Mouse (Mus musculus) urinary bladder, adult 2 months (tissue): ENCODE data around the gene Lekr1. TPM values are rescaled to one million over a fixed set of nuclear protein-coding genes. Genes with fewer than 3 reads are reported as not detected.
A peak's percentile ranks its signal among the peaks of the same experiment; 100 is the strongest.

Source experiments
- DNase-seq: peaks from one replicate; pipeline ENCODE4 v3.0.0; 2022; ENCODE audit warnings: low spot score
- polyA plus RNA-seq: library from polyadenylated mRNA; depleted of rRNA; stranded (reverse); fragments of >200 nt; gene quantifications from 2 replicates; pipeline ENCODE4 v1.2.3, GENCODE M21; 2012

Gene Lekr1
- polyA plus RNA-seq, 1 experiment: 5.7 TPM

- DNase-seq: no peak
These were observed 166.4 kb downstream of the Lekr1 start for GRCm38 (mm10) chr3:65832398-65832797.

- DNase-seq: no peak
These were observed 170.4 kb downstream of the Lekr1 start for GRCm38 (mm10) chr3:65836435-65836834.

- DNase-seq: no peak
These were observed 173.6 kb downstream of the Lekr1 start for GRCm38 (mm10) chr3:65839664-65840063.

DNA sequence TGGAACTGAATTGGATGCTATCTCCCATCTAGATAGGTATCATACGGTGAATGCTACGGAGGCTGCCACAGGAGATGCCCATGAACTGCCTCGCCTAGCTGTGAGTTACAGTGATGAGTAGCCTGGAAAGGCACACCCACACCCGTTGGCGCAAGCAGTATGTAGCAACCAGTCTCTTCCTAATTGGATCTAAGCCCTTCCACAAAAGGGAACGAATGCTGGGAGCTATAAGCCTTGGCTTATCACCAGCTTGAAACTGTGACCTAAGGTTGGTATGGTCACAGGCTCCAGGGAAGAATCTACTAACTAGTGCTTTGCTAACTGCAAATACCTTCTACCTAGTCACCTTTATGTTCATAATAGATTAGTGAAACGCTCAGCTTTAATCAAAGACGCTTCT, 175.1 kb downstream of the Lekr1 start:
- DNase-seq: no peak

DNA sequence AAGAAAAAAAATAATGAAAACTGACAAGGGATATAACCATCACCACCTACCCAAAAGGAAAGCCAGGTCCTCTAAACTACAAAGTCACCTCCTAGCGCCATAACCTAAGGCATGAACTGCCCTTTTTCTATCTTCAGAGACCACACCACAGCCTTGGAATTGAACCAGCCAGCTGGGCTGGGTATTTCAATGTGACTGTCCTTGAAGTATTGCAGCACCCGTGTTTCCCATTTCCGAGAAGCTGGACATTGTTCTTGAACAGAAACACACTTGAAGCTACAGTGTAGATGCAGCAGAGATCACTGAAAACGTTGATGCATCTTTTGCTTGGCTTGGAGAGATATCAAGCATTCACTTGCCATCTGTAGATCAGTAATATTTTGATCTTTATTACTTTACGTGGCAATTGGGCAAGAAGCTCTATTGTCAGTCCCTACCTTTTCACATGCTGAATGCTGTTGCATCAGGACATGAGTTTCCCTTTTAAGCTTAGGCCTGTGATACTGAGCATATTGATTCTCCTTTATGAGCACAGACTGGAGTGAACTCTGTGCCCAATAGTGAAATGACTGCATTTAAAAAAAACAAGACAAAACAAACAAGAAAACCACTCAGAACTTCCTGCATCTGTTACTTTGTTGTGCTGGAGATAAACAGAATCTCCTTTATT, 176.6 kb downstream of the Lekr1 start:
- no peak for DNase-seq

GRCm38 (mm10) chr3:65843185-65843552, 177.1 kb downstream of the Lekr1 start:
- DNase-seq: no peak

DNA sequence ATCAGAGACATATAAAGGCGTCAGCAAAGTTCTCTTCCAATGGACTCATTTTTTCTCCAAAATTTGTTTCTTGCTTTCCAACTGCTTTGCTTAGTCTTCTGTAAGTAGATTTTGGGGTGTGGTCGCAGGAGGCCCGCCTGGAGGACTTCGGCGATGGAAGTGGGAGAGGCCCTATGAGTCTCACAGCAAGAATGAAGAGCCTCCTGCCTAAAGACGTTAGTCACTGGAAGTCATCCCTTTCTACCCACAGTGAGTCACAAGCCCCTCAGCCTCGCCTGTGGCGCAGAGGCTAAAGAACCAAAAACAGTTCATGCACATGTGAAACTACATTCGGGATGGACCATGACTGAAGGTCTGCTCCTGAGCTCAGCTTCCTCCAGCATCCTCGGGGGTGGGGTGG, 178.3 kb downstream of the Lekr1 start:
- DNase-seq: no peak

- DNase-seq: no peak
These were observed 179.0 kb downstream of the Lekr1 start for GRCm38 (mm10) chr3:65844851-65845552.

GRCm38 (mm10) chr3:65847158-65847787, 181.2 kb downstream of the Lekr1 start:
- no peak for DNase-seq

DNA sequence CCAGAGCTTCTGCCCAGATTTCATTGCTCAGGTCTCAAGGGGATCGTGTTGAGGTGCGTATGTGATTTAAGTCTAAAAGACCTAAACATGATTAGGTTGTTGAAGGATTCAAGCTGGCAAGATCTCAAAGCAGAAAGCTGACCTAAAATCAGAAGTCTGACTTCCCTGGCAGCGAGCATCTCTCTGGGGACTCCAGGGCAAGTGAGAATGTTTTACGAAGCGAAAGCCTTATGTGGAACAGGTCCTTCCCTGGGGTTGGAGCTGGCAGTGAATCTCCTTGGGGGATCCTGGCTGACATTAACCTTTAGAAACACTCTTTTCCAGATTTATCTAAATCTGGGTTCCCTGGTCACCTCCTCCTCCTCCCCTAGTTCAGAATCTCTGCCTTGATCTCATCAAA, 187.7 kb downstream of the Lekr1 start:
- no peak for DNase-seq

DNA sequence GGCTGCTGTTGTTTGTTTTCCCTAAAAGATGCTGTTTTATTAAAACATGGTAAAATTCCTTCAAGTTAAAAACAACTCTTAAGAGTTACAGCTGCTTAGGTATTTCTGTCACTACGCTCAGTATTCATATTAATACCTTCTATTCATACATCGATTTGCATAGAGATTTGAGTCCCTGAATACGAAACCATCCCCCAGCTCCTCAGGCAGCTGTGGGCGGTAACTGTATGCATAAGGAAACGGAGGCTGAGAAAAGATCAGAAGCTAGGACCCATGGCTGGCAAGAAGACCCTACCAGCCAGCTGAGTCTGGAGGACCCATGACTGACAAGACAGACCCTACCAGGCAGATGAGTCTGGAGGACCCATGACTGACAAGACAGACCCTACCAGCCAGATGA, 189.5 kb downstream of the Lekr1 start:
- no peak for DNase-seq

DNA sequence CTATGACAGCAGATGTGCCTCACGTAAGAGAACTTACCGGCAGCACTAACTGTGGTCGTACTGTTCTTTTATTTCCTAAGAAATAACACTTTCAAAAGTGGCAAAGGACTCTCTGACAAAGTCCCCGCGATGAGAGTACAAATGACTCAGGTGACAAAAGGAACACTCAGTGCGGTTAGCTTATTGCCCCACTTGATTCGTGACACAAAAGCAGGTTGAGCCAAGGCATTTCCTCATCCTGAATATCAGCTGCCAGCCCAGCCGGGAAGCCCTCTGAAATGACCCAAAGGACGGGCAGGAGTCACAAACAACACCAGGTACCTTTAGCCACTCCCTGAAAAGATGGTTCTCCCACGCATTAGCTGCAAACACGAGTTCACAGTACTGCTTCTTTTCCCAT, 192.1 kb downstream of the Lekr1 start:
- no peak for DNase-seq

- DNase-seq: no peak
These were observed 192.8 kb downstream of the Lekr1 start for GRCm38 (mm10) chr3:65858741-65859348.

DNA sequence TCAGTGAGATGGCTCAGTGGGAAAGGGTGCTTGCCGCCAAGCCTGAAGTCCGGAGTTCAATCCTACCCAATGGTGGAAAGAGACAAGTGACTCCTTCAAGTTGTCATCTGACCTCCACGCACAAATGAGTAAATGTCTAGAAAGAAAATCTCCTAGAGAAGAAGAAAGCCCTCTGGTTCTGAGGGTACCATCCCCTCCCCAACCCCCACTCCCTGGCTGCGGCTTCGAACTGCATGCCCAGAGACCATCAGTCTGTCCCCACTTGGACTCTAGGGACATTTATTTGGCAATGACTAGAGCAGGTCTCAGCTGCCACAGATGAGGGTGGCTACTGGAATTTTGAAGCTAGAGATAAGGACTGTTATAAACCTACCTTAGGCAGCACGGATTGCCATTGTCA, 193.7 kb downstream of the Lekr1 start:
- DNase-seq: no peak

- no peak for DNase-seq
These were observed 194.9 kb downstream of the Lekr1 start for GRCm38 (mm10) chr3:65860903-65861302.

GRCm38 (mm10) chr3:65861471-65861881, 195.4 kb downstream of the Lekr1 start:
- DNase-seq: no peak

DNA sequence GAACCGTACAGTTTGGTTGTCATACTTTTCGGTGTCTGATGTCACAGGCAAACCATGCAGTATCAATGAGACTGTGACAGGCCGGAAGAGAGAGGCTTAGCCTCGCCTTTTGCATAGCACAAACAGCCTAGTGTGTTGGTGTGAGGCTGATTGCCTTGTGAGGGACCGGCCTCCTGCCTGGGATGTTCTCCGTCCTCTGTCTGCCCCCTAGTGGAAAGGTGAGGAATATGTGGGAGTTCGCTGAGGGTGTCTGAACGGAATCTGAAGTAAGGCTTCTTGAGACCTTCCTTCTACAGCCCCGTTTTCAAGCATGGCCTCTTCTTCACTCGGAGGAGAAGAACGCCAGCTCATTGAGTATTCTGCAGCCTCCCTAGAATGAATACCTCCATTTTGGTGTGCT, 197.3 kb downstream of the Lekr1 start:
- DNase-seq: peak; percentile 40

- no peak for DNase-seq
These were observed 197.8 kb downstream of the Lekr1 start for GRCm38 (mm10) chr3:65863762-65864377.

DNA sequence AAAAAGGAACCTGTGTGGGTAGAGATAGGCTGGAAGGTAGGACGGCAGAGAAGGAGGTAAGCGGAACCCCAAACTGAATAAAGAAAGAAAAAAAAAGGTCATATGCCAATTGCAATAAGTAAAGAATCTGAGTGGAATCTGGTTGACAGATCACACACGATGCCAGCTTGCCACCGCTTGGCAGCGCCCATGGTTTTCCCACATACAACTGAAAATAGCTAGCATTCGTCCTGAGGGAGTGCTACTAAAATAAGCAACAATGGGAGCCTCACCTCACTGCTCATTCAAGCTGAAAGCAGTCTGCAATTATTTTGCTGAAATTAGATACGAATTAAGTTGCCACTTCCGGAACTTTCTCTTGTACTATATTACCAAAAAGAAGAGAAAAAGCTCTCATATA, 202.9 kb downstream of the Lekr1 start:
- no peak for DNase-seq

DNA sequence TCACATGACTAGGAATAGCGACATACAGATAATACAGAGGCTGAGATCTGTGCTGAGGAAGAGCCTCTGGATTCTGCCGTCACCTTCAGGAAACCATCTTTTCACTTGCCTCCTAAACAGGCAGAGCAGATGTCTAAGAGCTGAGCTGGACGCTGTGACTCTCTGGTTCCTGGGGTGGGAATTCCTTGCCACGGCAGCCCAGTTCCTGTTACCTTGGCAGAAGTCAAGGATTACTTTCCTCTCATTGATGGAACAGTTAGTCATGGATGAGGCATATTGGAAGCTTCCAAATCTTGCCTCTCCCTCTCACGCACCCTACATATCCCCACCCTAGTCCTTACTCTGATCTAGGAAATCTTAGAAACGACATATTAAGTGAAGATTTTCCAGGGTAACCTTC, 203.7 kb downstream of the Lekr1 start:
- DNase-seq: no peak

GRCm38 (mm10) chr3:65871188-65871603, 205.2 kb downstream of the Lekr1 start:
- no peak for DNase-seq

- no peak for DNase-seq
These were observed 205.7 kb downstream of the Lekr1 start for GRCm38 (mm10) chr3:65871609-65872272.
